Mouse (Mus musculus): ENCODE results near the gene Tatdn3. TPM values are rescaled to one million over a fixed set of nuclear protein-coding genes. Genes with fewer than 3 reads are reported as not detected.

Tatdn3 gene
- polyA plus RNA-seq, 2 experiments from 2014 or later: 10.8 to 11.5 TPM

DNA sequence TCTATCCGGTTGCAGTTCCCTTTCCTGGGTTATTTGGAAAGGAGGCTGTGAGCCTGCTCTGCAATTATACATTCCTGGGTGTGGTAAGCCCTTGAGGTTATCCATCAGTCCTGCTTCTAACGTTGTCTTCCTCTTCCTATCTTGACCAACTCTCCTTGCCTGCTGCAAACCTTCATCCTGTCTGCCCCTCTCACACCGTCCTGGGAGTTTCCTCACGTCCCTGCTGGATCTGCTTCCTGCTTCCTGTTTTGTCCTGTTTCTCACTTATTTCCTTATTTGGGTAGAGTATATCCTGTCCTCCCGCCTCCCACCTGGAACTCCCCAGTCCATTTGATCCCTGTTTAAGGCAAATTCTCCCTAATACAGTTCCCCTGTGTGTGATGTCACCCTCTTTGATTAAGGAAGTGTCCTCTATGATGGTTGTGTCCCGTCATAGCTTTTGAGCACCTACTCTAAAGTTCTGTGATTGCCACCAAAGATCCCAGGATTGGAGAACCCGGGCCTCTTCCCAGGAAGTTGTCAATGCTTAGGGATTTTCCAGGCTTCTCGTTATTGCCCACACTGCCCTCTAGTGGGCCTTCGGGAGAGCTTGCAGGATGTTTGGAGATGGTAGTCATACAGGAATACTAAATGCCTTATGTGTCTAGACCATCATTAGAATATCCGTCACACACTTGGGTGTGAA lies 12.6 kb upstream of the Tatdn3 start:
- no peak for ATAC-seq

DNA sequence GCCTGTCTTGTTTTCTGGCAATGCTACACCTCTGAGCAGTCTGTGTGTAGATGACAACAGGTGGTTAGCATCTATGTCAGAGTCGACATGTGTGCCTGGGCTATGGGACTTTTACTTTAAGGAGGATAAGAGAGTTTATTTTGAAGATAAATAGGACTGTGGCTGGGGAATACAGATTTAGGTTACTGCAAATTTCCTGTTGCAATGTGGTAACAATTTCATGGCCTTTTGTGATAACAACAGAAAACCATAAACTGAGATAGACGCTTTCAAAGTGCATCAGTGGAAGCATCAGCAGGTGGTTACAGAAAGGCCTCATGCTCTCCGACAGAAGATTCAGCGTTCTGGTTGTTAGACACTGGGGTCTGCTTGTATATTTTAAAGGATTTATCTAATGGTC lies 10.8 kb upstream of the Tatdn3 start:
- ATAC-seq: no peak

DNA sequence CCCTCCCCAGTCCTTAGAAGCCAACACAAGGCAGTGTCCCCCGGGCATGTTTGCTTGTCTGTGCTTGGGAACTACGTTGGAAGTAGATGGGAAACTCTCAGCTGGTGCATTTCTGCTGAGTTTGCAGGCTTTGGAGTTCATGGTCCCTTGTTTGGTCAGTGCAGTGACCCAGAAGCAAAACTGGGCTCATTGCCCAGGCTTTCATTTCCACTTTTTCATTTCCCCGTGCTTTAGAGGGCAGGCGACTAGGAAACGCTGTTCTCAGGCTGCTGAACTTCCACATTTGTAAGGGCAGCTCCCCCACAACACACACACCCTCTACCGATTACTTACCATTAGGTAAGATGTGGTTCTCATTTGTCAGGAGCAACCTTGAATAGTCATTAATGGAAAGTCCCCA lies 10.3 kb upstream of the Tatdn3 start:
- ATAC-seq: no peak

DNA sequence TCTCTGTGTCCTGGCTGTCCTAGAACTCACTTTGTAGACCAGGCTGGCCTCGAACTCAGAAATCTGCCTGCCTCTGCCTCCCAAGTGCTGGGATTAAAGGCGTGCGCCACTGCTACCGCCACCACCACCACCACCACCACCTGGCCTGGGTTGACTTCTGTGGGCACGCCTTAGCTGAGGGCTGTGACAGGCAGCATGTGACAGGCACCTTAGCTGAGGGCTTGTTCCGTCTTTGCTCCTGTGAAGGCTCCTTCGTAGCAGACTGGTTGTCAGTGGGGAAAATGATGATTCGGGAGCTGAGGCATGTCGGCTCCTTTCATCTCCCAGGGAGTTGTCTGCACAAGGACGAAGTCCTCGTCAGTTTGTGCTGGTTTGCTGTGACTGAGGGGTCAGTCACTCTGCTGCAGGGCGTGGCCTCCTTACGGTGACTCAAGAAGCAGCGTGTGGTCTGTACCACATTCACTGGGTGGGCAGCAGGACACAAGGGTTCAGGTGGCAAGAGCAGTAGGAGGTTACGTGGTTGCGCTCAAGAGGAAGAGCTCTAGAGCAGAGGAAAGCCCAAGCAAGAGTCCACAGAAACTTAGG lies 9.7 kb upstream of the Tatdn3 start:
- ATAC-seq: no peak

DNA sequence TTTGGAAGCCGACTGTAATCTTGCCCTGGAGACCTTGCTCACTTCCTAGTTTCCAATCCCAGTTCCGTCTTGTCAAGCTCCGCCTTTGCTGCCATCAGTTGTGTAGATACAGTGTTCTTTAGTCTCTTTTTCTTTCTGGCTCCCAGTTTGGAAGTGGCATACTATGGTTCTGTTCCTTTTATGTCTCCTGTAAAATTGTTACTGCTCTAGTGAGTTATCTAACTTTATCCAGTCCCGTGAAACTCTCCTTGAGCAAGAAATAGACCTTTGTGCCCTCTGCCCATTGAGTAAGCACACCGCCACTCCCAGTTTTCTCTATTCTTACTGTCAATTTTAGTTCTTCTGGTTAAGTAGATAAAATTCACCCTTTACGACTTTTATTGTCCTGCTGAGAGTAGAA lies 8.9 kb upstream of the Tatdn3 start:
- ATAC-seq: no peak

DNA sequence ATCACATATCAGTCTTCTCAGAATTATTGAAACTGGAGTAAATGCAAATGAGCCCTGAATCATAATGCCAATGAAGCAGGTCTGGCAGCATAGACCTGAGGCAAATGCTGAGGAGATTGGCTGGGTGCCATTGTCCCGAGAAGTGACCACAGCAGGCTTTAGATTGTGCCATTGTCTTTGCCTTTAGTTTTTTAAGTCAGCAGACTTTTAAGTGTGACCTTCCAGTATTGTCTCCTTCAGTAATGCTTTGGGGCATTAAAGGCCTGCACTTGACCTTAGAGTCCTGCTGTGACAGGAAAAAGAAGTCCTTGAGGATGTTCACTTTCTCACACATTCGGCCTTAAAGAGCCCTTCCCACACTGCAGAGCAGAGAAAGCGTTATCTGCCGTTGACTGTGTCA lies 7.5 kb upstream of the Tatdn3 start:
- no peak for ATAC-seq

DNA sequence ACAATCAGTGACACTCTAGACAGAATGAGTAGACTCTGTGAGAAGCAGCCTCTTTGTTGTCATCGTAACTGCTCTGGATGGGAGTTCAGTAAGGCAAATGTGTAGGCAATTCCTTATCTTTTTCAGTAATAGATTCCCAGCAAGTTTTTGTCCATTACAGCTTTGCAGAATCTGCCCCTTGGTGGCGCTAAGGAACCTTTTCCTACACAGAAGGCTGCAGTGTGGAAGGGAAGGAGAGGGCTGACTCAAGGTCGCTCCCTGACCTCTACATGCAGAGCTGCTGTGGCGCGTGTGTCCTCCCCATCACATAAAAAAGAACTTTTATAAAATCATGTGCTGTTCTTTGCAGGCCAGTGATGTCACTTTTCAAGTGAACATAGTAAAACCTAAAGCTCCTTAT lies 5.6 kb upstream of the Tatdn3 start:
- no peak for ATAC-seq

DNA sequence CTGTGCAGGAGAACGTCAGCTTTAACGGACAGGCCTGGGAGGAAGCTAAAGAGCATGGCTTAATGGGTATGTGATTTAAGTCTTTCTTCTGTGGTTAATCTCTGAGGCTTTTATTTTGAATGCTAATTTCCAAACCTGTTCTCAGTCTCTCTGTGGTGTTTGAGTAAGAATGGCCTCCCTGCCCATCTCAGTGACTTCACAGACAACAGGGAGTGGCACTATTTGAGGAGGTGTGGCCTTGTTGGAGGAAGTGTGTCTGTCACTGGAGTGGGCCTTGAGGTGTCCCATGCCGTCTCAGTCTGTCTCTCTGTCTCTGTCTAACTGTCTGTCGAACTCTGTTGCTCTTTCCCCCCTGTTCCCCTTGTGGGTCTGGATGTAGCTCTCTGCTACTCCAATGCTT lies 2.5 kb upstream of the Tatdn3 start:
- ATAC-seq: no peak

DNA sequence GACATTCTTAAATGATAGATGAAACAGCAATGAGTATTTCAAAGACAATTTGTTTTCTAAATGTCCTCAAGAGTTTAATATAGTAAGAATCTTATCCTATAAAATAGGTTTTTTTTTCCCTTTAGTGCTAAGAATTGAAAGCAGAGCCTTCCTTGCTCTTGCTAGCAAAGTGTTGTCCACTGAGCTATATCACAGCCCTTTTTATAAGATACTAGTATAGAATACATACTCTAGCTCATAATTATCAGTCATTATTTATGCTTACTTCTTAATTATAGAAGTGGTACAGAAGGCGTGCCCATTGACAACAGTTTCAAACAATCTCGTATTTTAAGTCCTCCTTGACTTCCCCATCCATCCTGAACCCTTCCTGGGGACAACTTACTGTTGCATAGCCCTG lies 1.8 kb upstream of the Tatdn3 start:
- no peak for ATAC-seq

DNA sequence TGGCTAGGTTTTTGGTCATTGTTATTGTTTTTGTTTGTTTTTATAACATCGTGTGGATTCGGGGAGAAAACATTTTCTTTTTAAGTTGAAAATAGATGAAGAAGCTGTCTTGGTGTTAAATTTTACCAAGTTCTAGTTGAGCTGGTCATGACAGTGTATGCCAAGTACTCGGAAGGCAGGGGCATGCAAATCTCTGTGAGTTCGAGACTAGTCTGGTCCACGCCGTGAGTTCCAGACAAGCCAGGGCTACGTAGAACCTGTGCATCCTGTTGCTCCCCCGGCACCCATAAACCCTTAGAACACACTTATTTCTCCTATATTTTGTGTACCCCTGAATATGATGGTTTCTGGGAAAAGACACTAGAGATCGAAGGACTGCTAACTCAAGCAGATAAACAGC lies 968 bp upstream of the Tatdn3 start:
- no peak for ATAC-seq

DNA sequence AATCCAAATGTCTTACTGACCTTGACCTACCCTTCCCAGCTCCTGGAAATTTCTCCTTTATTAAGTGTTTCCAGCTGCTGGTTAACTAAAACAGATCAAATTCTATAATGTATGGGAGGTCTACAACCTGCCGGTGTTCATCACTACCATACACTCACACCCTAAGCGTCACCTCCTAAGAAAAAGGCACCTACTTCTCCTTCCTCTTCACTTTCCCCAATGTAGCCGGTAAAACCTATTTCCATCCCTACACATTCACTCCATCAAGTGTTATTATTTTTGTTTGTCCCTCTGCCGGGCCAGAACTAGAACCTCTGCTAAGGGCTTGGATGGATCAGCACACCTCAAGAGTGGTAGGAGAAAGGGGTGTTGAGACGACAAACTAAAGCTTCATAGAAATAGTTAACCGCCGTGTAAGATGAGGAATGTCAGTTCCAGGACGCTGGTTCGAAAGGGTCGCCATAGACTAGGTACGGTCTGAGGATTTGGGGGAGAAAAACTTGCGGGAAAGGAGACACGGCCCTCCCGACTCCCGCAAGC lies 421 bp downstream of the Tatdn3 start:
- ATAC-seq: peak; percentile 44

DNA sequence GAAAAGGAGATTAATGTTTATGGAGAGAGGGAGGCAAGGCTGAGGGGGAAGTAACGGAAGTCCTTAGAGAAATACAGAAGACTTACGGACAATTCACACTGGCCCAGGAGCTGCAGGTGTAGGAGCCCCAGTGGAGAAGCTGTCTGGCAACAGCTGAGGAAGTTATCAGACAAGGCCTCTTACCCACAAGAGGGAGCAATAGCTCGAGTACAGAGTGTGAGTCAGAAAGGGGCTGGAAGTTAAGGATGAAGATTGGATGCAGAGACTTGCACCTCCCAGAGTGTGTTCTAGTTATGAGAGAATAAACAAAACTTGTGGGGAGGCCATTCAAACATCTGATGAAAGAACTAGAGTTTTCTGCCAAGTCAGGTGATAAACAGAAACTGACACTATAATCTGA lies 5.3 kb downstream of the Tatdn3 start:
- ATAC-seq: no peak

DNA sequence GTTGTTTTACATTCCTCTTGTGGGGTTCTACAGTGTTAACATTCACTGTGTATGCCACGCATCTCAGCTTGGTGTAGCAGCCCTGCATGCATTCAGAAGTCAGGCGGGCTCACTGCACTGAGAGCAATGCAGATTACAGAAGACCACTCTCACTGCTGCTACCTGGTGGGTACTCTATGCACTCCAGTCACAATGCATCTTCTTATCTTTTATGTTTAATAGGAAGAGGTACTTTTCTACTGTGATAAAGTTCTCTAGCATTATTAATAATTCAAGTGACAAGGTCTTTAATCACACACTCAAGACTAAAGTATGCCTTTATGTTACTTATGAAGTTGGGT lies 7.2 kb downstream of the Tatdn3 start:
- no peak for ATAC-seq

DNA sequence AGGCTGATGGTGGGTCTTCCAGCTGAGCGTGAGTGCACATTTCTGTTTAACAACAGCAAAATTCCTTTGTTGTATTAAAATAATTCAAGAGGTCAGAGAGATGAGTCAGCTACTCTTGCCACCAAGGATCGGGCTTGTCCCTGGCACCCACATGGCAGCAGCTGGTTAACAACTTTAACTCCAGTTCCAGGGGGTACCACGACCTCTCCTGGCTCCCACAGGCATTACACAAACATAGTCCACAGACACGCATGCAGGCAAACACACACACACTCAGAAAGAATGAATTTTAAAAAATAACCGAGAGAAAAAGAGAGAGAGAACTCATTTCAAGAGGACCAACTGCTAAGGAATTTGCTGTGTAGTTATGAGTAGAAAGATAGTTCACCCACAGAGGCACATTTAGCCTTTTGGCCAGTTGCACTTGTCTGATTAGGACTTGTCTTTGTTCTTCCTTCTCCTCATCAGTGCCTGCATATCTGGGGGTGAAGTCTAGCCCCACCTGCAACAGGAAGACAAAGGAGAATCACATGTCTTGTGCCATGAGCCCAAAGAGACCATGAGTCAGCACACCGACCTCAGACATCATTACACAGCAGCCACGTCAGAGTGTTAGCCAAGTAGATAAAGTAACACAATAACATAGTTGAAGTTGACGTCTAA lies 7.7 kb downstream of the Tatdn3 start:
- ATAC-seq: no peak

DNA sequence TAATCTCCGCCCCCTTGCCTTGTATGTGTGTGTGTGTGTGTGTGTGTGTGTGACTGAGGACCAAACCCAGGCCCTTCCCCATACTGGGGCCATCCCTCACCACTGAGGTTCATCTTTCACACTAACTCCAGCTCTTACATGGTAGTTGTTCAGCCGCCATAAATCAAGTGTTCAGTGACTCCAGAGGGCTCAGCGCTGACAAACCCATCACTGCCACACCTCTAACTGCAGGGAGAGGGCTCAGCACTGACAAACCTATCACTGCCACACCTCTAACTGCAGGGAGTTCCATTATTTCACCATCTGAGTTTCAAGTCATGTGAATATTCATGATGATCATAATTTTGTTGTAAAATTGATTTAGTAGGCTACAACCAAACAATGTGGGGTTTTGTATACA lies 9.2 kb downstream of the Tatdn3 start:
- ATAC-seq: no peak

DNA sequence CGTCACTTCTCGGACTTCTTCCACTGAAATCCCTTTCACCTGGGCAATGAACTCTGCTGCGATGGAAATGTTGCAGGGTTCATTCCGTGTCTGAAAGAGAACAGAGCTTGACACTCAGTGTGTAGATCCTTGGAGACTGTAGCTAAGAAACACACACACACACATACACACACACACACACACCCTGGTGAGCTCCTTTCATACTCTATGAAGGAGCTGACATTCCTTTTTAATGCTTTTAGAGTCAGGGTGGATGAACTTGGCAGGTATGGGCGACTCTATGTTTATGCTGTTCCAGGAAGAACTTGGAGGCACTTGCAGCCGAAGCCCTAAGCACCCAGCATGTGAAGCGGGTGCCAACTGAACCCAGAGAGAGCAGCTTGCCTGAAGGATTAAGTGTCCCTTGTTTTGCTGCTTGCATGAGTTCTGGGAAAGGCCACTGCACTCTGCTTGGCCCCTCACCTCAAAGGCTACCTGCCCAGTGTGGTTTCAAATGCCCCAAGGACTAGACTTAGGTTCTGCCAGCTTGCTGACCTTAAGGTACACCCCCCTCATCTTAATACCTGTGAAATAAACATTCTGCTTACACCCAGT lies 16.4 kb downstream of the Tatdn3 start:
- ATAC-seq: no peak

DNA sequence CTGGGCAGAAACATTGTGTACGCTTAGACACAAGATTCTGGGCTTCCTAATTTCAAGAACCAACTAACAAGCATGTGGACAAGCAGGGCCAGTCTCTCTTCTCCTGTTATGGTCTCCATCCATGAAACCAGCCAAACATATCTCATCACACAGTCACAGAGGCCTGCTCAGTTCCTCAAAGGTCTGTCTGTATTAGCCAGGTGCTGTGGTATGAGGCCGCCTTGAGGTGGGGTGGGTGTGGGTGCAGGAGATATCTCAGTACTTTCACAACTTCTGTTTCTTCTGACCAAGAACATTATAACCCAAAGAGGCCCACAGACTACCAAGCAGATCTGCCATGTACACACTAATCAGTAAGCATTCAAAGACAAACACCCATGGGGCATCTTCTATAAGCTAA lies 17.5 kb downstream of the Tatdn3 start:
- ATAC-seq: no peak

DNA sequence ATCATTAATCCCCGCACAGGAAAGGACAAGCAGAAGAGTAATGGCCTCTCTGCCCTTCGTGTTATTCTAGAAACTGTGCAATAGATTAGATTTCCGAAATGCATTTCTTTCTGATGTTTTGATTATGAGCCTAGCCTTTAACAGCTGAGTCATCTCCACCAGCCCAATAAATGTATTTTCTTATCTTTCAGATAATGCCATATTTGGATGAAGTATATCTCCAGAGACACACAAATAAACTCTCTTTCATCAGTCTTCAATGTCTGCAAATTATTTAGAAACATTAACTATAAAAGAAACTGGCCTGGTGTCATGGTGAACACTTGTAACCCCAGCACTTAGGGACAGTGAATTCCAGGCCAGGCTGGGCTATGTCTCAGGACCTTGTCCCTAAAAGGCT lies 20.0 kb downstream of the Tatdn3 start:
- ATAC-seq: no peak

DNA sequence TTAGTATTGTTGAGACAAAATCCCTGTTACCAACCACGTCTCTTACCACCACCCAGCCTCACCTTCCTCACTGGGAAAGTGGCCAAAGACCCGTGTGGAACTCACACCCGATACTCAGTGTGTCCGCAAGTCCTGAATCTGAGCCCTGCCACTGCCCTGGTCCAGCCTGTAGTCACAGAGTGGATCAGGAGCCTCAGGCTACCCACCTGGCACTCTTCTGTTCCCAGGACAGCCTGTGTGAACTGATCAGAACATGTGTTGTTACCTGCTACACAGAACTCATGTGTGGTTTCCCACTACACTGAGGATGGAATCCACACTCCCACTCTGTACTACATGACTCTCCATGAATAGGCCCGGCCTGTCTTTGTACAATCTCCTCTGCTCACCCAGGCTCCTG lies 20.6 kb downstream of the Tatdn3 start:
- ATAC-seq: no peak

DNA sequence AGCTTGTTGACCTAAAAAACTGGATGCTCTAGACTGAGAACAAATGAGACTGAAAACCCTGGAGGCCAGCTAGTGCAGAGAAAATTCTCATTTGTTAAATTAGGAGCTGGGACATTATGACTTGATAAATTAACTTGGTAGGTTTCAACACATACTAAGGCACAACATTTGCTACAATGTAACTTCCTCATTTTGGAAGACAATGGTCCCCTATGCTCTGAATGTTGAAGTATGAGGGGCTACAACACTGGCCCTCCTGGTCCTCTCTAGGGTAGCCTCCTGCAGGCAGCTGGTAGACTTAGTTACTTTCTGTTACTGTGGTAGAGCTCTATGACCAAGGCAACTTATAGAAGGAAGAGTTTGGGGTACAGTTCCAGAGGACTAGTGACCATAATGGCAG lies 21.4 kb downstream of the Tatdn3 start:
- no peak for ATAC-seq

DNA sequence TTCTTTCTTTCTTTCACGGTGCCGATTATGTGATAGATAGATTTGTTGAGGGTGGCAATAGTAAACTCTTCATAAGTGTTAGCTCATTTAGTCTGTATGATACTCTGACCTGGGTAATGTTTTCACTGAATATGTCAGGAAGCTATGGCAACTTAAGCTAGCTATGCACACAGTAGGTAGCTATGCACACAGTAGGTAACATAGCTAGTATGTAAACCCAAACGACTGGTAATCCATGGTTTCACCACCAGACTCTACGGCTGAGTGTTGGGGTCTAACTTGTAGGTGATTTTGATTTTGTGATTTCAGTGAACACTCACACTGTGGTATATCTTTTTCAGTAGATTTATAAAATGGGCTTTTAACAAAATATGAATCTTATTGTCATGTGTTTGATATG lies 24.7 kb downstream of the Tatdn3 start:
- no peak for ATAC-seq

DNA sequence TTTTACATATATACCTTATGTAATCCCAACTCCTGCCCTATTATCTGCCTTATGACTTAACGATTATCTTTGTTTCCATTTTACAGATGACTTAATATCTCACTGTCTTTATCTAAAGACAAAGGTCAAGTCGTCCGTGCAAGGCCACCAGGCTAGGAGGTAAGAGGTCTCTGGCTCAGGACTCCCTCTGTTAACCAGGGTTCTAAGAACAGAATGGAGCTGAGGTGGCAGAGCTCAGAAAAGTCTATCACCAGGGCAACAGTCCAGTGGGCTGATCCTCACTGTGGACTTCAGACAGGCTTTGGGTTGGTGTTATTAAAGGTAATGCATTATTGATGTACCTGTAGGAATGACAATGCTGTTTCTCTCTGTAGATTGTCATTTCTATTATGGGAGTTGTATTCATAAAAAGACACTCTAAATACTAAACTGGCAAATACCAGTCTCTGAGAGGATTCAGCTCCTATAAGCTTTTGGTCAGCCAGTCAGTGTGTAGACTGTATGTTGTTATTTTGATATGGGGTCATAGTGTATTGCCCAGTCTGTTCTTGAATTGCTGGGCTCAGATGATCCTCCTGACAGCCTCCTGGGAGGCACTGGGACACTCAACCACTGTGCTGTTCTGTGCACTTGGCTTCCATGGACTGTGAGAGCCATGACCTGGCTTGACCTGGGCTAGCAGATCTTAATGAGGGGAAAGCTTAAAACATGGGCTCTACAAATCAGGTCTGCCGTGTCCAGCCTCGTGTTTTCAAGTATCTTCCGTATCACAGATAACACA lies 26.0 kb downstream of the Tatdn3 start, which contains the start of gene Spata45:
Spata45 (plus strand) TSS at position 86 of the 781 bp plus-strand sequence.
- no peak for ATAC-seq

DNA sequence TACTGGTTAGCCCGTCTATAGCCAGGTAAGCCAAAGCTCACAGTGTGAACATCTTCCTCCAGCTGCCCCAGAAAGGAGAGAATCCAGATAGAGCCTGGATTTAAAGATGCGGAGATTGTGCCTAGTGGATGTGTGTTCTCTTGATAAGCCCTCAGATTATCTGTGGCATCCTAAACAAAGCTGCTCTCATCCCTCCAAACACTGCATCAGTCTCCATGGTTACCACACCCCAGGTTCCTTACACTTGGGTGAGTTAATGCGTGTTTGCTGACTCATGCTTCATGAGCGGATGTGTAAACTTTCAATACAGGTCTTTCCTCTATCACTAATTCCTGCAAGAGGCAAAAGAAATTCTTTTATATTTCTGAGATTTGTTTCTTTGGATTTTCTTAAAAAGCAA lies 27.1 kb downstream of the Tatdn3 start:
- no peak for ATAC-seq
